Mouse (Mus musculus) hindbrain, embryonic 15.5 days (tissue): ENCODE measurements around the gene Pcyt2. TPM values are rescaled to one million over a fixed set of nuclear protein-coding genes. Genes with fewer than 3 reads are reported as not detected.
"Not testable (repeated sequence)": the region's sequence is repeated elsewhere in the genome, so short reads cannot be mapped to it uniquely, and the experiment has no call there.

Source experiments
- ATAC-seq: fragments of 200-750 bp; cut with Nextera tagmentation; 2 replicates; pipeline ENCODE4 v1.8.0; 2017; ENCODE audit warnings: low read depth, moderate number of reproducible peaks, moderate TSS enrichment; ENCODE audit not compliant: low FRiP score
- H3K27ac ChIP-seq: fragments of 300-500 bp; sonication (generic); replicated peaks from 2 replicates; pipeline ENCODE4 v1.5.1; 2015; ENCODE audit warnings: mild to moderate bottlenecking, inconsistent platforms
- H3K27me3 ChIP-seq: fragments of 300-500 bp; sonication (generic); 2 replicates; pipeline ENCODE4 v1.6.1; 2015; ENCODE audit warnings: control low read depth, inconsistent platforms
- H3K36me3 ChIP-seq: fragments of 300-500 bp; sonication (generic); 2 replicates; pipeline ENCODE4 v1.6.1; 2015; ENCODE audit warnings: control low read depth, inconsistent platforms
- H3K4me1 ChIP-seq: fragments of 300-500 bp; sonication (generic); replicated peaks from 2 replicates; pipeline ENCODE4 v1.6.1; 2015; ENCODE audit warnings: control low read depth, inconsistent platforms
- H3K4me2 ChIP-seq: fragments of 300-500 bp; sonication (generic); 2 replicates; pipeline ENCODE4 v1.6.1; 2015; ENCODE audit warnings: moderate library complexity, mild to moderate bottlenecking, inconsistent platforms
- H3K4me3 ChIP-seq: fragments of 300-500 bp; sonication (generic); 2 replicates; pipeline ENCODE4 v1.5.1; 2015; ENCODE audit warnings: mild to moderate bottlenecking, inconsistent platforms
- H3K9ac ChIP-seq: fragments of 300-500 bp; sonication (generic); 2 replicates; pipeline ENCODE4 v1.6.1; 2015; ENCODE audit warnings: inconsistent platforms
- H3K9me3 ChIP-seq: fragments of 300-500 bp; sonication (generic); 2 replicates; pipeline ENCODE4 v1.6.1; 2016; ENCODE audit warnings: control low read depth, inconsistent platforms
- WGBS: fragments of 180-500 bp; shearing (Covaris S2); methylation state at CpG from one replicate; pipeline ENCODE4 v1.1.7; 2015; 5-methylcytosine and 5-hydroxymethylcytosine counted together
- polyA plus RNA-seq: library from polyadenylated mRNA; unstranded; fragments of >200 nt; fragmentation: Nextera tagmentation; extraction: Ambion mirVana; gene quantifications from 2 replicates; pipeline ENCODE4 v1.2.1, GENCODE M21; 2015

The Pcyt2 gene
- polyA plus RNA-seq, 1 experiment from 2014 or later: 226 TPM

GRCm38 (mm10) chr11:120582982-120583293, 34.8 kb downstream of the Pcyt2 start:
- 92% methylated on average over 2 of the region's 2 CpGs for WGBS
- peaks cover 49% of the 10 kb centered on the region for H3K36me3 ChIP-seq

DNA sequence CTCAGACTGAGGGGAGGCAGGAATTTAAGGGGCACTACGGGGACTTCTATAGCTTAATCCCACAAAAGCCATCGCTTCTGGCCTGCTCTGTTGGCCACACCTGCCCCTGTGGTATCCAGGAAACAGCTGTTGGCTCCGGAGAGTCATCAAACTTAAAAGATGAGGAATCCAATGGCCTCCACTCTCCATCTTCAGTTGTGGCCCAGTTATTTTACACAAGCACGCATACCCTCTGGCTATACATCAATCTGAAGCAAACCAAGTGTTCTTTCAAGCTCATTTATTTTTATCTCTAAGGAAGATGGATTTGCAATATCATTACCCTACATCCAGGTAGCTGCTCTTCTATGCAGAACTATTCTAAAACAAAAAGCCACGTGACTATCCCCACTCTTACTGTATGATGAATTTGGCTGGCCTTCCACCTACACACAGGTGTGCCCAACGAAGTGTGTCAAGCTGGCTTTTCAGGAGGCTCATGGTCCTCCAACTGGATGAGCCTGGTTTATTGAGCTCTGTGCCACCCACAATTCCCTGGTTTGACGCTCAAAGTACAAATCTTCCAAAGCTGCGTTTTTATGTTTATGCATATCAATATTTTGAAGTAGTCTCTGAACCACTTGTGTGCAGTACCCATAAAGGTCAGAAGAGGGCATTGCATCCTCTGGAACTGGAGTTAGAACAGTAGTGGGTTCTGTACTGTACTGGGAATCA, 35.3 kb downstream of the Pcyt2 start:
- Histone ChIP-seq H3K4me1 (peaks cover 34% of the 10 kb centered on the region), H3K4me2 (peak overlapping the region; percentile 84), H3K36me3 (peaks cover 50% of the 10 kb centered on the region), H3K27ac (peak overlapping the region; percentile 96), H3K27me3 (no peaks in the 10 kb centered on the region), H3K9ac (peak overlapping the region; percentile 97), H3K9me3 (no peaks in the 10 kb centered on the region), H3K4me3 (peak overlapping the region; percentile 76)
- 73% methylated on average over 8 of the region's 8 CpGs for WGBS
- no peak for ATAC-seq

More at GRCm38 (mm10) chr11:120582982-120583293, 34.8 kb downstream of the Pcyt2 start:
- not testable (repeated sequence) for H3K27ac ChIP-seq, H3K4me3 ChIP-seq, H3K9ac ChIP-seq, H3K9me3 ChIP-seq, H3K27me3 ChIP-seq, ATAC-seq, H3K4me2 ChIP-seq
- H3K4me1 ChIP-seq: peaks cover 34% of the 10 kb centered on the region

DNA sequence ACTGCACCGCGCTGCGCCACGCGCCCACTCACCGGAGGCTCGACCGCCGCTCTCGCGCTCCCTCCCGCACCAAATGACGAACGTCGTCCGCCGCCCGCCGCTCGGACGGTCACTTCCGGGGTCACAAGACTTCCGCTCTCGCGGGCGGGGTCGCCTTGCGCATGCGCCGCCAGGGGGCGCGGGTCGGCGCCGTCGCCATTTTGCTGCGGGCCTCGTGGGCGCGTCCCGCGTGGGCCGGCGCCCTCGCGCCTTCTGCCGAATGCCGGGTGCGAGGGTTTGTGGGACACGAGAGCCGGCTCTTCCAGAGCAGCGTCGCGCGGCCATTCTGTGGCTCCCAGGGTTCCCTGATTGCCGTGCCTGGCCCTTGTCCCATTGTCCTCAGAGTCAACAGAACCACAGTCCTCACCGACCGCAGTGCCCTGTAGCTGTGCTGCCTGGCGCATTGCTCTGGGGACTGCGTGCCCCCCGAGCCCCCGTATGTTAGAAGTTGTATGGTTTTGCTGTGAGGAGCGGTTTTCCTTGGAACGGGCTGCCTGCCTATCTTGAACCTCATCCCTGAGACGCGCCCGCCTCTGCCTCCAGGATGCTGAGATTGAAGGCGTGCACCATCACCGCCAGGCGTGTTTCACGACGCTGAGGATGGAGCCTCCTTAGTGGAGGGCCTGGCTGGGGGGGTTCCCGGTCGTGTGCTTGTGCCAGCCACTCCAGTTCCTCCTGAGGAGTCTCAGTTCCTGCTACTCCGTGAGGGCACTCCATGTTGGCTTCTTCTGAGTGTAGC, 36.1 kb downstream of the Pcyt2 start, which contains the start of gene Arhgdia:
Gene Arhgdia, minus strand, starts transcription at position 135 of the 778 bp plus-strand sequence.
- Histone ChIP-seq H3K9ac (peak within 1 kb of the TSS; percentile 97), H3K4me1 (peaks cover 34% of the 10 kb centered on the region), H3K27ac (peak within 1 kb of the TSS; percentile 96), H3K9me3 (no peaks in the 10 kb centered on the region), H3K4me3 (peak within 1 kb of the TSS; percentile 76), H3K27me3 (no peaks in the 10 kb centered on the region), H3K36me3 (peaks cover 44% of the 10 kb centered on the region), H3K4me2 (peak within 1 kb of the TSS; percentile 84)
- peak; percentile 76 for ATAC-seq
- 2% methylated on average over 61 of the region's 75 CpGs for WGBS

DNA sequence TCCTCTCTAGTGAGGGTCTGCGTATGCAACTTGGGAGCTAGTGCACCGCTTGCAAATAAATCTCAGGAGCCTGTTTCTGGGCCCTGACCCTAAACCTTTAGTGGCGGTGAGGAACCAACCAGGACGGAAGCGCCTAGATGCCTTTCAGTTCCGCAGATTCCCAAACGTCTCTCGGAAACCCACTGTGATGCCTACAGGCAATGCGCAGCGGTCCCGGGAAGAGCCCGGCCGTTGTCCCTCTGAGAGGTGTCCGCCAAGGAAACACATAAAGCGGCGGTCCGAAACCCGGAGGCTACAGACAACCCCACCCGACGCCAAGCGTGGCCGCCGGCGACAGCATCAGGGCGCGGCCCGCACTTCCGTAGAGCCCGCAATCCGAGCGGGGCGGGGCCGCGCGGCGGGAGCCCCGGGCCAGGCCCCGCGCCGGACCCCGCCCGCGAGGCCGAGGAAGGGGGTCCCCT, 36.8 kb downstream of the Pcyt2 start:
- Histone ChIP-seq H3K27me3 (no peaks in the 10 kb centered on the region), H3K36me3 (peaks cover 36% of the 10 kb centered on the region), H3K27ac (peak overlapping the region; percentile 96), H3K4me1 (peaks cover 34% of the 10 kb centered on the region), H3K9ac (peak overlapping the region; percentile 97), H3K4me2 (peak overlapping the region; percentile 84), H3K9me3 (no peaks in the 10 kb centered on the region), H3K4me3 (peak overlapping the region; percentile 76)
- under 1% methylated on average over 44 of the region's 44 CpGs for WGBS
- peak; percentile 42 for ATAC-seq

- Histone ChIP-seq H3K27me3 (no peaks in the 10 kb centered on the region), H3K9ac (peak overlapping the region; percentile 97), H3K27ac (peak overlapping the region; percentile 96), H3K4me1 (peaks cover 34% of the 10 kb centered on the region), H3K36me3 (peaks cover 29% of the 10 kb centered on the region), H3K4me2 (peak overlapping the region; percentile 84), H3K9me3 (no peaks in the 10 kb centered on the region), H3K4me3 (peak overlapping the region; percentile 76)
- no peak for ATAC-seq
- 62% methylated on average over 7 of the region's 7 CpGs for WGBS
Observed at GRCm38 (mm10) chr11:120580190-120580589, 37.5 kb downstream of the Pcyt2 start.

- no peaks in the 10 kb centered on the region for H3K27me3 ChIP-seq
- 68% methylated on average over 15 of the region's 15 CpGs for WGBS
- no peak for ATAC-seq
- peaks cover 37% of the 10 kb centered on the region for H3K4me1 ChIP-seq
- peak overlapping the region; percentile 97 for H3K9ac ChIP-seq
- H3K4me3 ChIP-seq: peak overlapping the region; percentile 76
- peak overlapping the region; percentile 84 for H3K4me2 ChIP-seq
- peaks cover 24% of the 10 kb centered on the region for H3K36me3 ChIP-seq
- H3K9me3 ChIP-seq: no peaks in the 10 kb centered on the region
- H3K27ac ChIP-seq: 0 out of 2 replicates have a peak overlapping the region, but pooled peaks have one; percentile 96
Observed at GRCm38 (mm10) chr11:120579316-120580107, 38.2 kb downstream of the Pcyt2 start.

DNA sequence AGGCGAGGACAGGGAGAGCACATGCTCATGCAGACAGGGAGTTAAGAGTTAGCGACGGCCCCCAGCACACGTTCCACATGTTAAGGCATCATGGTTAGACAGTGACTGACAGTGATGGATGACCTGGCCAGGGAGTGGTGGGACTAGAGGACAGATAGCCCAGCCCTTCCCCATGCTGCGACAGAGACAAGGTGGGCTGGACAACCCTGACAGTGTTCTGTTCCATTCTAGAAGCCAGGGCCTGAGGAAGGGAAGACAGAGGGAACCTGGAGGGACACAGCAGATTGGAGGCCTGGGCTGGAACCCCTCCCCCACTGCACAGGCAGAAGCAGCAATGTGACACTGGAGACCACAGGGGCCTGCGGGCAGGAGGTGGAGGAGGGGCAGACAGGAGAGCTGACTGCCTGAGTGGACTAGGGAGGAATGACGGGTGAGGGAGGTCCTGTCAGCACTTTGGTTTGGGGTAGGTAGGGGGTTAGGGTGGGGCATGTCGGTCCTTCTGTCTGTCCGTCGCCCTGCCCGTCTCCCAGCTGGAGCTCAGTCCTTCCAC, 39.0 kb downstream of the Pcyt2 start:
- peaks cover 24% of the 10 kb centered on the region for H3K36me3 ChIP-seq
- H3K9me3 ChIP-seq: no peaks in the 10 kb centered on the region
- no peaks in the 10 kb centered on the region for H3K27me3 ChIP-seq
- H3K27ac ChIP-seq: no peak overlapping the region
- H3K9ac ChIP-seq: no peak overlapping the region
- whole genome bisulfite sequencing: 83% methylated on average over 11 of the region's 11 CpGs
- H3K4me2 ChIP-seq: no peak overlapping the region
- H3K4me3 ChIP-seq: no peak overlapping the region
- ATAC-seq: no peak
- peaks cover 44% of the 10 kb centered on the region for H3K4me1 ChIP-seq

DNA sequence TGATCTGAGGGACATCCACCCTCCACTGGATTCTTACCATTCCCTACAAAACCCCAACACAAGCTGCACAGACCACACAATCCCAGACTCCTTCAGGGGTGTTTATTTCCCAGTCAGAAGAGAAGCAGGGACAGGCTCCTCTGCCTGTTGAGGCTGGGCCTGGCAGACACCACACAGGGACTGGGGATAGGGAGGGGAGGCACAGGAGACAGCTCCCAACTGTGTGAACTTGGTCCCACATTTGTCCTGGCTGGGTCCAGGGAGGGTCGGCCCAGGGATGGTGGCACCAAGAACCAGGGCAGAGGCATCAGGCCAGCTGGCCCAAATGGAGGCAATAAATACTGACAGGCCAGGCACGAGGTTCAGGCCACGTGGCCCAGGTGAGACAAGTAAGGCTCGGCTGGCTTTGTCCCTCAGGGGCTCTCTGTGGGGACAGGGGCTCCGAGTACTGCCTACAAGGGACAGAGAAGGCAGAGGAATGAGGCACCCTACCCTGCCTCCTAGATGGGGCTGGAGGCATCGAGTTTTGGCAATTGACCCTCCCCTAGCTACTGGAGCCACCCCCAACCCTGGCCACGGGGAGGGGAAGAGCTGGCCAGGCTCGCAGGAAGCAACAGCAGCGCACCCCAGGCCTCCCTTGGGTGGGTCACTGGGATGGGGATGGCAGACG, 39.6 kb downstream of the Pcyt2 start:
- H3K9ac ChIP-seq: no peak overlapping the region
- H3K27ac ChIP-seq: no peak overlapping the region
- H3K36me3 ChIP-seq: peaks cover 24% of the 10 kb centered on the region
- H3K9me3 ChIP-seq: no peaks in the 10 kb centered on the region
- no peak overlapping the region for H3K4me3 ChIP-seq
- ATAC-seq: no peak
- peaks cover 46% of the 10 kb centered on the region for H3K4me1 ChIP-seq
- no peak overlapping the region for H3K4me2 ChIP-seq
- WGBS: 91% methylated on average over 10 of the region's 10 CpGs
- no peaks in the 10 kb centered on the region for H3K27me3 ChIP-seq

DNA sequence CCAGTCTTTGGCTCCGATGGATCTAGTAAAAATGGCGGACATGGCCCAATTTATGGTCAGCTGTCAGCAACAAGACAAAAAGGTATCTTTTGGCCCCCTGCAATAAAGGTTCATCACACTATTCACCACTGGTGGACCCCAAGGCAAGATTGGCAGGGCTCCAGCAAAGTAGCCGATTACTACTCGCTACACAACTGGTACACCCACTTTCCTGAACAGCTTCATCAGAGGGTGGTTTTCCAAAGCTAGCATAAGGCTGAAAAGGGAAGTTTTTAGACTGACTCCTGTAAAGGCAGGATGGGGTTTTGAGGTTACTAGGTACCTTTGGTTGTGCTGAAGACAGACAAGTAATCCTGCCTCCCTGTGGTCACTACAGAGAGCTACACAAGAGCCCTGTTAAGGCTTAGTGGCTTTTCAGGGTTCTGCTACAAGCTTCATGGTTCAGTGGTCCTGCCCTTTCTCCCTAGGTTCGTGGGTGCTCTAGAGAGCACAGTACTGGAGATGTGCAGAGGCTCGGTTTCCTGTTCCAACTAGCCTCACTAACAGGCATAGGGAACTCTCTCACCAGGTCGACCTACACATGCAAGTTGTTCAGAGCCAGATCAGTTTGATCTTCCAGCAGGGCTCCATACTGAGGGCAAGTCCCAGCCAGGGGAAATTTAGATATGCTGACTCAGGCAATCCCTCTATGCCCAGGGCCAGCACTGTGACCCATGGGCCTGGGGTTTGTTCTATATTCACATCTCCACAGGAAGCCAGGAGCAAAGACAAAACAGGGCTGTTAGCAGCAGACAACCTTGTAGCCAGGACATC, 40.3 kb downstream of the Pcyt2 start:
- no peak overlapping the region for H3K4me2 ChIP-seq
- H3K4me3 ChIP-seq: no peak overlapping the region
- H3K36me3 ChIP-seq: peaks cover 24% of the 10 kb centered on the region
- H3K27ac ChIP-seq: no peak overlapping the region
- WGBS: 84% methylated on average over 7 of the region's 7 CpGs
- no peak overlapping the region for H3K9ac ChIP-seq
- H3K27me3 ChIP-seq: no peaks in the 10 kb centered on the region
- H3K4me1 ChIP-seq: peaks cover 42% of the 10 kb centered on the region
- no peaks in the 10 kb centered on the region for H3K9me3 ChIP-seq
- no peak for ATAC-seq

DNA sequence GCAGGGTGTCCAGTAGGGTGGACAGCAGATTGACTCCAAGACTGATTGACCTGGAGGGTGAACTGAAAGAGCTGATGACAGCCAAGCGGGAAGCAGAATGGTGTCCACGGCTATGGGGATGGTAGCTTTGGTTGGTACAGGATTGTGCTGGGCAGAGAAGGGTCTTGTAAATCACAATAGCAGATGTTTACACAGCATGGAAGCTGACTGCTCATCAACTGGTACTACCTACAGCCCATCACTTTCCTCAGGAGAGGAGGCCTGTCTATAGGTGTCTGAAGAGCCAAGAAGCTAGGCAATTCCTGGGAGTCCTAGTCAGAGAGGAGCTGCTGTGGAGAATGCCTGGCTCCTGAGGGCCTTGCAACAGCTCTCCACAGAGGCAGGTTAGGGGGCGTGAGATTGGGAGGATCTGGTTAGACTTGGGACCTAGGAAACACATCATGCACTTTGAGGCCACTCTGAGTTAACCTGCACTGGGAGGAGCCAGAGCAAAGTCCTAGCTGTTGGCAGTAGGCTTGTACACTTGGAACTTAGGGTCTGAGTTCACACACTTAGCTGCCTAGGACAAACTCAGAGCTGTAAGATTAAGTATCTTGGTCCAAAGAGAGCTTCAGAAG, 41.3 kb downstream of the Pcyt2 start:
- no peak for ATAC-seq
- H3K9me3 ChIP-seq: no peaks in the 10 kb centered on the region
- H3K4me3 ChIP-seq: no peak overlapping the region
- H3K36me3 ChIP-seq: peaks cover 24% of the 10 kb centered on the region
- H3K4me2 ChIP-seq: no peak overlapping the region
- 87% methylated on average over 3 of the region's 3 CpGs for WGBS
- no peak overlapping the region for H3K9ac ChIP-seq
- H3K27me3 ChIP-seq: no peaks in the 10 kb centered on the region
- 0 out of 2 replicates have a peak overlapping the region, but pooled peaks have one; percentile 17 for H3K27ac ChIP-seq
- H3K4me1 ChIP-seq: peaks cover 41% of the 10 kb centered on the region
